Mouse (Mus musculus): Measurements from ENCODE around the gene Orc1.

DNA sequence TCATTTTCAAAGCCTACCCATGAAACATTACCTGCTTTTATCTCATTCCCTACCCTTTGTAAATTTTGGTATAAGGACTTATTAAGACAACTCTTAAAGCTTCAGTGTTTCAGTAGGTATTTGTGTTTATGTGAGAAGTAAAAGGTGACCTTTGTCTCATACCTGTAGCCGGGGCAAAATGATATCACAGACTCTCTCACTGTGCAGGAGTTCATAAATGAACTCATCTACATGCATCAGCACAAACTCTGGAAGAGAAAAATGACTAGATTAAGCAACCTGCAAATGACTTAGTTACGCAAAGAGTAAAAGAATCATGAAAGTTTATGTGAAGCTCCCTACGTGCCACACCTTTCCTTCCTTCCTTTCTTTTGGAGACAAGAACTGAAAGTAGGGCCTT is 6.6 kb upstream of the Orc1 start:
- TF ChIP-seq CTCF (IDR thresholded peaks at IDR 0.05; ENCODE audit: insufficient read depth, low read length), result no peak
- no peak for TF ChIP-seq POLR2A (IDR thresholded peaks at IDR 0.05; ENCODE audit: borderline replicate concordance, extremely low read depth, low read depth, low read length)

All from lung, adult 2 months (tissue).